In the genomic region with DNA sequence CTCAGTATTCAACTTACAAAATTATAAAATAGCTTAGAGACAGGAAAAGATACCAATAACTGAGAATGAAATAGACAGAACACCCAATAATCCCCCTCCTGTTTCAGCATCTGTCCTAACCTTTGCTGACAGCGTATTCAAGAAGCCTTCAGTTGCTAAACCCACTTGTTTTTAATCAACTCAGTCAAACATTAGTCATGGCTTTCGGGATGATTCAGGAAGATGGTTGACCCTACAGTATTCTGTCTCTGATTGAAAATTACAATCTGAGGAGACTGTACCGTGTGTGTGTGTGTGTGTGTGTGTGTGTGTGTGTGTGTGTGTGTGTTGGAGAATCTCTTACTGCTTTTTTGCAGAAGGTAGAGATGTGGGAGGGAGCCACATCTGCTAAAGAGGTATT, we compare ENCODE assay signal across 21 mouse cellular contexts. TPM values are rescaled to one million over a fixed set of nuclear protein-coding genes. Genes with fewer than 3 reads are reported as not detected.
DNase-seq lines count a peak whose midpoint lies in the region; TF ChIP-seq lines count a peak whose summit lies in the region.
"Had no signal": no experiment of that assay in that cellular context is flagged by ENCODE, and none has a peak within 500 bp of the region (broad histone marks: within the 10 kb centered on the region; RNA-seq: fewer than 3 reads in every experiment).

No protein-coding gene starts in this region.

- H3K27me3 ChIP-seq in C2C12 (ENCODE audit: control insufficient read depth, insufficient read depth, insufficient read length) = no peaks in the 10 kb centered on the region
- H3K27me3 ChIP-seq: embryonic facial prominence, embryonic 13.5 days; embryonic facial prominence, embryonic 15.5 days; forebrain, embryonic 13.5 days; forebrain, embryonic 15.5 days; Patski had no signal

- peaks cover 27% of the 10 kb centered on the region for H3K79me2 ChIP-seq in C2C12 (ENCODE audit: control insufficient read depth, insufficient read depth)

- peaks cover 21% of the 10 kb centered on the region for H3K4me1 ChIP-seq in embryonic fibroblast, embryonic 13.5 days (ENCODE audit: control insufficient read depth, insufficient read depth, low read length)
- H3K4me1 ChIP-seq: embryonic facial prominence, embryonic 13.5 days; embryonic facial prominence, embryonic 15.5 days; forebrain, embryonic 13.5 days; forebrain, embryonic 15.5 days had no signal

- H3K79me3 ChIP-seq in C2C12 (ENCODE audit: low read depth) = peaks cover 12% of the 10 kb centered on the region

- TF ChIP-seq POLR2A in embryonic fibroblast, embryonic 13.5 days (IDR thresholded peaks at IDR 0.05; ENCODE audit: low read depth, low read length) = no peak

- H3ac ChIP-seq in C2C12 (ENCODE audit: control insufficient read depth, insufficient read length, low read depth) = no peak overlapping the region

- peak; percentile 62 for DNase-seq in 3T3-L1 (ENCODE audit: low read depth, low spot score)
- DNase-seq in spleen, postnatal 4 days (ENCODE audit: low spot score in 2 of 2) = no peak
- no peak for DNase-seq in kidney, postnatal 14 days
- DNase-seq in lung, postnatal 4 days = no peak
- DNase-seq: adrenal gland, adult 8-10 months; adrenal gland, postnatal 14 days; adrenal gland, postnatal 36 days; B cell, adult 2 months; cerebellum, adult 11-12 months; cerebellum, adult 2 months; cerebellum, adult 9-10 months; cerebellum, postnatal 10 days; cerebellum, postnatal 25 days; forebrain, postnatal 0 days had no signal

- peaks cover 42% of the 10 kb centered on the region for H3K36me3 ChIP-seq in C2C12 (ENCODE audit: control insufficient read depth, insufficient read depth)

- H3K27ac ChIP-seq in embryonic fibroblast, embryonic 13.5 days (ENCODE audit: insufficient read depth, low read length) = peak overlapping the region; percentile 93
- H3K27ac ChIP-seq: embryonic facial prominence, embryonic 13.5 days; embryonic facial prominence, embryonic 15.5 days; forebrain, embryonic 13.5 days; forebrain, embryonic 15.5 days had no signal

- TF ChIP-seq CTCF in C2C12 (IDR thresholded peaks at IDR 0.05; ENCODE audit: control insufficient read depth, insufficient read depth, insufficient read length) = no peak
- no peak for TF ChIP-seq CTCF in embryonic fibroblast, embryonic 13.5 days (IDR thresholded peaks at IDR 0.05; ENCODE audit: borderline replicate concordance, insufficient read depth, low read length)

- H3K4me3 ChIP-seq in C2C12 (ENCODE audit: insufficient read depth, poor library complexity, severe bottlenecking) = no peak overlapping the region
- no peak overlapping the region for H3K4me3 ChIP-seq in embryonic fibroblast, embryonic 13.5 days (ENCODE audit: insufficient read depth, low read length)
- H3K4me3 ChIP-seq: embryonic facial prominence, embryonic 13.5 days; embryonic facial prominence, embryonic 15.5 days; forebrain, embryonic 13.5 days; forebrain, embryonic 15.5 days had no signal

TF ChIP-seq in C2C12, 6 proteins besides CTCF, POLR2A, EP300 and RAD21:
- no peak for TF ChIP-seq USF1 (IDR thresholded peaks at IDR 0.05; ENCODE audit: low read depth)
- TF ChIP-seq CEBPB (IDR thresholded peaks at IDR 0.05; ENCODE audit: low read depth) = peak; percentile 28
- no peak for TF ChIP-seq MAX (IDR thresholded peaks at IDR 0.05)

RNA-seq across cellular contexts. Expression of a gene that starts 46.7 kb away (rescaled TPM):
- polyA plus RNA-seq in C2C12 (2012; fragmentation: generic; extraction: Trizol) = 10.7 TPM
- 30.3 and 47.0 TPM in 2 replicates for polyA plus RNA-seq in embryonic fibroblast, embryonic 13.5 days (2011; ENCODE audit: insufficient read length, low read depth, missing spikeins)

RNA-seq across cellular contexts. Expression of a gene that starts 46.8 kb away (rescaled TPM):
- polyA plus RNA-seq in C2C12 (2012; fragmentation: generic; extraction: Trizol) = 5.5 TPM
- polyA plus RNA-seq in embryonic fibroblast, embryonic 13.5 days (2011; ENCODE audit: insufficient read length, low read depth, missing spikeins) = 14.0 and 15.4 TPM in 2 replicates
